Mouse (Mus musculus) spleen, adult 18-20 months (tissue): Measurements from ENCODE around the gene Chka.

ENCODE experiments used
- DNase-seq, 2 experiments: peaks; one replicate each; pipeline ENCODE4 v3.0.0; 2022; ENCODE audit warnings: mixed read lengths in 2 of 2

Chka gene

GRCm38 (mm10) chr19:3890181-3890580, 38.6 kb downstream of the Chka start:
- peak in 1 of 2 experiments; percentile 45 for DNase-seq

- no peak for DNase-seq
Observed at GRCm38 (mm10) chr19:3893545-3894116, 42.1 kb downstream of the Chka start.

DNA sequence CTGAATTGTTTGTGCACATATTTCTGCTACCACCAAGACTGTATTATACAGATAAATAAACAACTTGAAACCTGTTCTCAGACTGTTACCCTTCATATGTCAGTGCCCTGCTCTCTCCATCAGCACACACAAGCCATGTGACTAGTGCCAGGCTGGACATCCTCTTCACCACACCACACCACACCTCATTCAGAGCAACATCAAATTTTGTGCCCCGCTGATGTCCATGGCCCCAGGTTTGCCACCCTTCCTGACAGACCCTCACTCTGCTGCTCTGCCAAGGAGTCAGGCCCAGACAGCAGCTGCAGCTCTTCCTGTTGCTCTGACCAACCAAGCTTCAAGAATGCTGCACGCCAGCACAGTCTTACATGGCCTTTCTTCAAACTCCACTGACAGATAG, 42.7 kb downstream of the Chka start:
- no peak for DNase-seq

GRCm38 (mm10) chr19:3895171-3895631, 43.6 kb downstream of the Chka start:
- DNase-seq, result no peak

DNA sequence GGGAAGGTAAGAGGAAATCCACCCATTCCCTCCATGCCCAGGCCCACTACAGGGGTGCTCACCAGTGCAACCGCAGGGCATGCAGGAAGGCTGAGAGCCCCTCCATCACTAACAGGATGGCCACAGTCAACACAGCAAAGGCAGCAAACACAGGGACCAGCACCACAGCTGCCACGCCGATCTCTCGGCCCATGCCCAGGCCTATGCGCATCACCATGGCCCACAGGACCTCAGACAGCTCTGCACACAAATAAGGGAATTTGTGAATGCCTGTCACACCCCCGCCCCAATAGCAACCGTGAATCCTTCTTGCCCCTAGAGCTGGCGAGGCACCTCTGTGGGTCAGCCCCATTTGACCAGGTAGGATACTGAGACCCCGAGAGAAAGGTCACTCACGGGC, 44.6 kb downstream of the Chka start:
- DNase-seq, result no peak

DNA sequence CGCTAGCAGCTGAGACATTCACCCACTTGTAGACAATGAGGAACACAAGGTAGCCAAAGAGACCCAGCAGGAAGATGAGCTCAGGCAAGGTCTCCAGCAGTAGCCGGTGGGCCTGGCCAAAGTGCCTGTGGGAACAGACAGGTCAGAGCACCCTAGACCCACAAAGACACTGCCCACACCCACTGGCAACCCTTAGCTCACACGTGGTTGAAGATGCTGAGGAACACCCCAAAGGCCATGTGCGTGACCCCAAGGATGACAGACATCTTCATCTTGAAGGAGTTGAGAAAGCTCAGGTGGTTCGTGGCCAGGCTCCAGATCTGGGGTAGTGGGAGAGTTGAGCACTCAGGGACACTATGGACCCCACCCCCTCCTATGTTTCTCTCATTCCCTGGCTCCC, 46.0 kb downstream of the Chka start:
- no peak for DNase-seq

DNA sequence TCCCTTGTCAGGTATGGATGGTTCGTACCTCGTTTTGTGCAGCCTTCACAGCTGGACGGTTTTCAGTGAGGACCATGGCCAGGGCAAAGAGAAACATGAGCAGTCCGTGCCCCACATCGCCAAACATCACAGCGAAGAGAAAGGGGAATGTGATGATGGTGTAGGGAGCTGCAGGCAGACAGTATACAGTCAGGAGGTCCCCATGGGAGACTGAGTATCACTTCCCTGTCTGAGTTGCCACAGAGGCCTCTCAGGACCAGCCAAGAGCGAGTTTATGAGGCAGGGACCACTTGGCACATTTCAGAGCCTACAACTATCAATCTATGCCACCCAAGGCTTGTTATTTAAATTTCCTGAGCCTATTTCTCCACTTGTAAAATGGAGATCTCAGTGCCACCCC, 47.4 kb downstream of the Chka start:
- DNase-seq, result peak in 1 of 2 experiments; percentile 40

- no peak for DNase-seq
Observed at GRCm38 (mm10) chr19:3899618-3900017, 48.0 kb downstream of the Chka start.

GRCm38 (mm10) chr19:3902966-3903365, 51.4 kb downstream of the Chka start:
- DNase-seq, result no peak

DNA sequence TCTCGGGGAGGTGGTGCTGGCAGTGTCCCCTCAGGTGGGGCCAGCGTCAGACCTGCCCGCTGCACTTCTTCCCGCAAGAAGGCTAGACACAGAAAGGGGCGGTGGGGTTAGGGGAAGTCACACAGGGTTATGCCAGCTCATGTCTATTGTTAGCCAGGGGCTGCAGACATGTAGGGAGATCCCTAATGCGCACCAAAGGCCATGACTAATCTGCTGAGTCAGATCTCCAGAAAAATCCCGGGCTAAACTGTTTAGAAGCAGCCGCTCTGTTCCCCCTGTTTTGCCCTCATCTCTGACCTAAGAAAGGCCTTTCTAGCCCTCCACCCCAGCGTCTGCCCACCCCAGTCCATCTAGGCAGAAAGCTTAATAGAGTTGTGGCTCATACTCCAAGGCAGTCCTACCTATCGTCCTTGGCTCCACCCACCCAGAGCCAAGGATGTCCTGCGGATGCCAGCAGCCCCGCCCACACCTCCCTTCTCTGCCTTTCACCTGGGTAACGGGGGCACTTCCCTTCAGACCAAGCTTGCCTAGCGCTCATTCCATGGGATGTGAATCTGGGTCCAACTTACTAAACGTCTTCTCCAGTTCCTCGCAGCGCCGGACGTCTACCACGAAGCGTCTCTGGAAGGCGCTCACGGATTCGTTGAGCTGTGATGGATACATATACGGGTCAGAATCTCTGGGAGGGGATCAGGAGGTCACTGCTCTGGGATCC, 52.2 kb downstream of the Chka start:
- no peak for DNase-seq

- DNase-seq, result no peak
Observed at GRCm38 (mm10) chr19:3904363-3904675, 52.7 kb downstream of the Chka start.

- peak in 1 of 2 experiments; percentile 30 for DNase-seq
Observed at GRCm38 (mm10) chr19:3905261-3905969, 53.8 kb downstream of the Chka start.

- no peak for DNase-seq
Observed at GRCm38 (mm10) chr19:3906326-3906725, 54.8 kb downstream of the Chka start.

- peak; percentile 66 to 76 for DNase-seq
Observed at GRCm38 (mm10) chr19:3906795-3907786, 55.5 kb downstream of the Chka start, which contains the start of gene Tcirg1. TSS of gene Tcirg1 (minus strand) at chr19:3907133.

- DNase-seq, result no peak
Observed at GRCm38 (mm10) chr19:3907876-3908660, 56.5 kb downstream of the Chka start.

DNA sequence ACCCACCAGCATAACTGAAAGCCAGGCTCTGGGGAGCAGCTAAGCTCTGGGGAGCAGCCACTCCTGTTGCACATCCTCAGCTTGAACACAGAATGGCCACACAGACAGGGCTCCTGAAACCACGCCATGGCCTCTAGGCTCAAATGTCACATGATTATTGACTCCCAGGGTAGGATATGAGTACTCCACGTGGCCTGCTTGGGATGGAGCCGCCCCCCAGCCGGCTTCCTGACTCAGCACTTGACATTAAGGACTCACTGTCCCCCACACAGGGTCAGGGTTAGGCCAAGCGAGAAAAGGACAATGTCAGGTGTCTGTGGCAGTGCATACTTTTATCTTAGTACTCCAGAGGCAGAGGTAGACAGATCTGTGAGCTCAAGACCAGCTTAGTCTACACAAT, 58.6 kb downstream of the Chka start:
- DNase-seq, result no peak

DNA sequence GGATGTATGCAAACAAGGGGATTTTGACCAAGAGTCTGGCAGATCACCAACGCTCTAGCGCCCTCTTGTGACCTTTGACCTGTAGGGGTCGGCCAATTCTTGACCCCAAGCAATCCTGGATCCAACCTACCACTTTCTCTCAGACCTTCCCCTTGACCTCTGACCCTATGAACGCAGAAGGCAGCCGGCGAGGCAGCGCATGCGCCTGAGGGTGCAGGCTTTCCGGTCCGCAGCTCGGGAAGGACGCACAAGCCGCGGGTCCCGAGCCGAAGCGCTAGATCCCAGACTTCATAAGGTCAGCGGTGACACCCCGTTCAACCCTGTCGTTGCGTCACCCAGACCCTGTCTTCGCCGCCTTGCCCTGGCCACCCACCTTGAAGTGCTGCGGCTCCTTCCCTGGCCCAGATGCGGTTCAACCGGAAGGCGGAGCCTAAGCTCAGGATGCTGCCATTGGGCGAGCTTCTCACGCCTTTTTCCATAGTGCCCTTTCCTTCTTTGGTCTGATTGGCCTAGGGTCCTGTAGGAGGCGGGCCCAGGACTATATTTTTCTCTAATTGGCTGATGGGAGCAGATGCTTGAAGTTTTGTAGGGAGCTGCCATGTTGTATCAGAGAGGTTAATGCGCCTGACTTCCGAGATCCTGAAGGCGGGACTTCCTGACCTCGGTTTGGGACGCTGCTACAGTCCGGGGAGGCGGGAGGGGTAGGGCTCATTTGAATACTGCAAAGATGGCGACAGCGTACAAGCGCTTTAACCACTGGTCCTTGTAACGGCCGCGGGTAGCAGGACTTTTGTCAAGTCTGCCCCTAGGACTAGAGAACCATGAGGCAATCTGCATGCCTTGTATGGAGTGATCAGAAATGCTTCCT, 61.0 kb downstream of the Chka start, which contains the start of gene Ndufs8:
TSS of gene Ndufs8 (minus strand) at position 438 of the 868 bp plus-strand sequence.
- DNase-seq, result peak; percentile 80 to 81

DNA sequence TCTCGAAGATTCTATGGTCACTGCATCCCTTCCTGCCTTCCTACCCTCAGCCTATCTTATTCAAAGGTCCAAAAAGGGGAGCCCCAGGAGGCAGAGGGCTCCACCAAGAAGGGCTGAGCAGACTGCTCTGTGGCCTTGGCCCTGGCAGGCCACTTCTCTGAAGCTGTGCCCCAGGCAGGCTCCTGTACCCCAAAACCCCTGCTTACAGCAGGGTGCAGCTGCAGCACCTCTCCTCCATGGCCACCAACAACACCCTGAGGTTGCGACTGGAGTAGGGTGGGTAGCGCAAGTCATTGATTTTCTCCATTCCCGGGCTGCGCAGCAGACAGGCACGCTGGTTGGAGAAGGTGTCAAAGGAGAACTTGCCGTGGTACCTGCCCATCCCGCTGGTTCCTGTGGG, 62.1 kb downstream of the Chka start:
- no peak for DNase-seq

GRCm38 (mm10) chr19:3914535-3914934, 63.0 kb downstream of the Chka start:
- DNase-seq, result no peak

DNA sequence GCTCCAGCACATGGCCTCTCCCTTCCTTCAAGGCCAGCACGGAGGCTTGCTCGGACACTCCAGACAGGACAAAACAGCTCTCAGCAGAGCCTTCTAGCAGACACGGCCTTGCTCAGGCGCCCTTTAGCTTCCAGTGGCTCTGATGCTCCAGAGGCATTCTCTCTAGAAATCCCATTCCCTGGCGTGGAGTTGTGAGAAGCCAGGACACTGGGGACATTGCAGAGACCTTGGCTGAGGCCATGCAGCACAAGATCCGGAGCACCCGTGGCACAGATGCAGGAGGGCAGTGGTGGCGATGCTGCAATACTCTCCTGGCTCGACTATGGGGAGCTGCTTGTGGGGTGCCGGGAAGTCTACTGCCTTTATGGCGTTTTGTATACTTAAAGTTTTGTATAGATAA, 65.2 kb downstream of the Chka start:
- DNase-seq, result no peak

DNA sequence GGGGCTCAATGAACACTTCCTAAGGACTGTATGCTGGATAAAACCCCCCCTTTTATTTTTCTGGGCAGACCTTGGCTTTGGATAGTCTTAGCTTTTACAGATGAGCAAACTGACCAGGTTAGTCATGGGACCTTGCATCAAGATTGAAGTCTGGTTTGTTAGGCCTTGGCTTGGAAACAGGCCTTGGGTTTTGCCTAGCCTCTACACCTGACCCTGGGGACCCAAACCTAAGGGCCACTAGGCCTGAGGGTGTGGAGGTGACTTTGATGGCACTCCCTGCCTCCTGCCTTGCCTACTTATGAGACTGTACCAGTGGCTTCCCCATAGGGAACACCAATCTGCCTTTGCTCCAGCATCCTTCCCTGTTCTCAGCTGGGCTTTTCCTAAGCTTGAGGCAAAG, 68.4 kb downstream of the Chka start:
- no peak for DNase-seq
